Mouse (Mus musculus) E14TG2a.4 (cell line): ENCODE results near the gene Dok3.
A peak's percentile ranks its signal among the peaks of the same experiment; 100 is the strongest.
"Not testable (repeated sequence)": the region's sequence is repeated elsewhere in the genome, so short reads cannot be mapped to it uniquely, and the experiment has no call there.

Source experiments
- H3K27me3 ChIP-seq: 2 replicates; pipeline ENCODE4 v1.6.1; 2014; ENCODE audit warnings: low read length, control low read depth; ENCODE audit not compliant: insufficient read depth
- H3K36me3 ChIP-seq: 2 replicates; pipeline ENCODE4 v1.6.1; 2014; ENCODE audit warnings: low read length, control low read depth; ENCODE audit not compliant: insufficient read depth
- H3K4me1 ChIP-seq: replicated peaks from 2 replicates; pipeline ENCODE4 v1.6.1; 2014; ENCODE audit warnings: low read depth, low read length, control low read depth
- H3K4me3 ChIP-seq: replicated peaks from 2 replicates; pipeline ENCODE4 v1.5.1; 2014; ENCODE audit warnings: mild to moderate bottlenecking, low read length
- H3K9me3 ChIP-seq: 2 replicates; pipeline ENCODE4 v1.6.1; 2014; ENCODE audit warnings: low read length, control low read depth
- CTCF ChIP-seq: conservative IDR thresholded peaks from 2 replicates; pipeline ENCODE4 v1.5.1; 2014; ENCODE audit warnings: low read length
- NANOG ChIP-seq: IDR thresholded peaks from 2 replicates; pipeline ENCODE4 v1.6.1; 2014; ENCODE audit warnings: borderline replicate concordance, low read length, mixed read lengths
- POU5F1 ChIP-seq: IDR thresholded peaks from 2 replicates; pipeline ENCODE4 v1.6.1; 2014; ENCODE audit warnings: low read length, borderline replicate concordance

Dok3 gene

DNA sequence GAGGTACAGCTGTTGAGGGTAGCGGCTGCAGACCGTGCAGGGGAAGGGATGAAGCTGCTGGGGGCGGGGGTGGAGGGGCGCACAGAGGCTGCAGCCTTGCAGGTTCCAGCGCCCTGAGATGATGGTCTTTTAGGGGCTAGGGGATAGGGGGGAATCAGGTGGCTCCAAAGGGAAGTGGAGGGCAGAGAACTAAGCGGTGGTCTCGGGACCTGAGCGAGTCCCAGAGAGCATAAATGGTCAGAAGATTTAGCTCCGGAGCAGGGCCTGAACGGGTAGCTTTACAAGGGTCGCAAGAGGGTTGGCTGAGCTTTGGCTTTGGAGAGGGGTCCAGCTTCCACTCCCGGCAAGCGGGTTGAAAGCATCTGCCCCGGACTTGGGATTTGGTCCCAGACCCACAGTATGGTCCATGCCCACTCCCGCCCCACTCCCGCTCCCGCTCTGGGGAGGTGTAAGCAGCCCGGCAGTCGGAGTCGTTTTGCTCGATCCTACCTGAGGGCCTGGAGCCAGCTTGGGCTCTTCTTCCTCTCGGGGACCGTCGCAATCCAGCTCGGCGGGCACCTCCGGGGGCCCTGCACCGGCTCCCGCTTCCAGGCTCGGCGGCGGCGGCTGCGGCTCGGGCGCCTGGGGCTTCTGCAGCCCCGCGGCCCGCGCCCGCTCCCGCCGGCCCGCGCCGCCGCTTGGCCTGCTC lies 41.3 kb upstream of the Dok3 start:
- Histone ChIP-seq H3K4me1 (peaks cover 34% of the 10 kb centered on the region), H3K9me3 (peaks cover 11% of the 10 kb centered on the region), H3K4me3 (peak overlapping the region; percentile 97), H3K27me3 (no peaks in the 10 kb centered on the region), H3K36me3 (peaks cover 38% of the 10 kb centered on the region)
- TF ChIP-seq CTCF: no peak
- TF ChIP-seq NANOG: no peak
- no peak for TF ChIP-seq POU5F1

DNA sequence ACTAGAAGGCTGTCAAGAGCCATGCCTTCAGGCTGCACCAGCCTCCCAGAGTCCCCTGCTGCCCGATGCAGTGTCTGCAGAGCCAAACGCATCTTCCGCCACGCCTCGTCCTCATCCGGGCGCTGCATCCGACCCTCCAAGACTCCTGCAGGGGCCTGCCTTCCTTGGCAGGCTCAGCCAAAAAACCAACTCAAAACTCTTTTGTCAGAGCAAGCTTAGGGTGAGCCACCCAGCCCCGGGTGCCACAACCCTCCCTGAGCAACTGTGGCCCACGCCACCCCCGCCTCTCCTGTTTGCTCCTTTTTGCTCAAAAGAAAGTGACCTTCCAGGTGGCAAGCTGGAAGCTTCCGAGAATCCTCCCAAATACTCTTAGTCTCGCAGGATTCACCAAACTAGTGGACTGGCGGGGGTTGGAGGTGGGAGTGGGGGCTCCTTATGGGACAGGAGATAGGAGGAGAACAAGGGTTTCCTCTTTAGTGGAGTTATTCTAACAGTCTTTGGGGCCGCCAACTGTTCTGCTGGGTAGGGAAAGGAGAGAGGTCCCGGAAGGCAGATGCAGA lies 40.7 kb upstream of the Dok3 start:
- Histone ChIP-seq H3K9me3 (peaks cover 11% of the 10 kb centered on the region), H3K36me3 (peaks cover 44% of the 10 kb centered on the region), H3K27me3 (no peaks in the 10 kb centered on the region), H3K4me3 (peak overlapping the region; percentile 97), H3K4me1 (peaks cover 33% of the 10 kb centered on the region)
- no peak for TF ChIP-seq POU5F1
- TF ChIP-seq CTCF: no peak
- no peak for TF ChIP-seq NANOG

DNA sequence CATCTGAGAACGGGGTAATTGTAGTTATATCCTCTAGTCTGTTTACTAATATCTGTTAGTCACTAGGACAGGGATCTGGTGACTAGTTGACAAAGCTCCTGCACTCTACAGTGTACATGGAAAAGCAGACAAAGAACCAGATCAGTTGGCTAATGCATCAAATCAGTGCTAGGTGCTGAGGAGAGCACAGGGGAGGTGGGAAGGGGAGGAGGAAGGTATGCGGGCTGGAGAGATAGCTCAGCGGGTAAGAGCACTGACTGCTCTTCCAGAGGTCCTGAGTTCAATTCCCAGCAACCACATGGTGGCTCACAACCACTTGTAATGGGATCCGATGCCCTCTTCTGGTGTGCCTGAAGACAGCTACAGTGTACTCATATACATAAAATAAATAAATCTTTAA lies 39.4 kb upstream of the Dok3 start:
- not testable (repeated sequence) for H3K9me3 ChIP-seq, H3K4me3 ChIP-seq, H3K27me3 ChIP-seq
- Histone ChIP-seq H3K4me1 (peaks cover 33% of the 10 kb centered on the region), H3K36me3 (peaks cover 57% of the 10 kb centered on the region)

GRCm38 (mm10) chr13:55567949-55568348 lies 38.9 kb upstream of the Dok3 start:
- H3K9me3 ChIP-seq: no peaks in the 10 kb centered on the region
- no peak overlapping the region for H3K4me3 ChIP-seq
- H3K27me3 ChIP-seq: no peaks in the 10 kb centered on the region
- TF ChIP-seq NANOG: no peak
- no peak for TF ChIP-seq CTCF
- no peak for TF ChIP-seq POU5F1
- H3K36me3 ChIP-seq: peaks cover 63% of the 10 kb centered on the region
- H3K4me1 ChIP-seq: peaks cover 33% of the 10 kb centered on the region

DNA sequence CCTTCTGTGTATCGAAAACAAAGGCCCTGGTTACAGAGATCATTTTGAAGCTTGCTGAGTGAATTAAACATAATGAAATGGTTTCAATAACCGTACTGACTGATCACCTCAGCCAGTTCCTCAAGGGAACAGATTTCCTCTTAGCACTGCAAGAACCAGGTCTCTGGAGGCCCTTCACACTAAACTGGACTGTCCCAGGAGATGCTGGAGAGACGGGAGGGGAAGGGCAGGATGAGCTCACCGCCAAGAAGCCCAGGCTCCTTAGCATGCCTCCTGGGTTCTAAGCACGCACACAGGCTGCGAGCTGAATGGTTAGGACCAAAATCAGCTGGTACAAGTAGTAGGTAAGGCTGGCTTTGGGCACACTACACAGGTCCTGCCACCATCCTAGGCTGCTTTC lies 37.9 kb upstream of the Dok3 start:
- Histone ChIP-seq H3K9me3 (no peaks in the 10 kb centered on the region), H3K4me3 (no peak overlapping the region), H3K36me3 (peaks cover 71% of the 10 kb centered on the region), H3K27me3 (no peaks in the 10 kb centered on the region), H3K4me1 (peaks cover 29% of the 10 kb centered on the region)
- TF ChIP-seq NANOG (no peak), CTCF (no peak), POU5F1 (no peak)

GRCm38 (mm10) chr13:55563266-55563879 lies 34.3 kb upstream of the Dok3 start:
- Histone ChIP-seq H3K9me3 (no peaks in the 10 kb centered on the region), H3K27me3 (no peaks in the 10 kb centered on the region), H3K4me1 (peaks cover 9% of the 10 kb centered on the region), H3K36me3 (peaks cover 81% of the 10 kb centered on the region), H3K4me3 (no peak overlapping the region)
- TF ChIP-seq CTCF: no peak
- TF ChIP-seq NANOG: no peak
- TF ChIP-seq POU5F1: no peak

GRCm38 (mm10) chr13:55557499-55557898 lies 28.4 kb upstream of the Dok3 start:
- peaks cover 10% of the 10 kb centered on the region for H3K4me1 ChIP-seq

GRCm38 (mm10) chr13:55555921-55556320 lies 26.8 kb upstream of the Dok3 start:
- Histone ChIP-seq H3K9me3 (no peaks in the 10 kb centered on the region), H3K4me3 (no peak overlapping the region), H3K36me3 (peaks cover 78% of the 10 kb centered on the region), H3K27me3 (no peaks in the 10 kb centered on the region), H3K4me1 (peaks cover 12% of the 10 kb centered on the region)
- TF ChIP-seq POU5F1: no peak
- no peak for TF ChIP-seq CTCF
- no peak for TF ChIP-seq NANOG

More at GRCm38 (mm10) chr13:55557499-55557898, 28.4 kb upstream of the Dok3 start:
- H3K27me3 ChIP-seq: no peaks in the 10 kb centered on the region
- H3K4me3 ChIP-seq: no peak overlapping the region
- peaks cover 77% of the 10 kb centered on the region for H3K36me3 ChIP-seq
- TF ChIP-seq NANOG: no peak
- no peak for TF ChIP-seq CTCF
- no peak for TF ChIP-seq POU5F1
- no peaks in the 10 kb centered on the region for H3K9me3 ChIP-seq

DNA sequence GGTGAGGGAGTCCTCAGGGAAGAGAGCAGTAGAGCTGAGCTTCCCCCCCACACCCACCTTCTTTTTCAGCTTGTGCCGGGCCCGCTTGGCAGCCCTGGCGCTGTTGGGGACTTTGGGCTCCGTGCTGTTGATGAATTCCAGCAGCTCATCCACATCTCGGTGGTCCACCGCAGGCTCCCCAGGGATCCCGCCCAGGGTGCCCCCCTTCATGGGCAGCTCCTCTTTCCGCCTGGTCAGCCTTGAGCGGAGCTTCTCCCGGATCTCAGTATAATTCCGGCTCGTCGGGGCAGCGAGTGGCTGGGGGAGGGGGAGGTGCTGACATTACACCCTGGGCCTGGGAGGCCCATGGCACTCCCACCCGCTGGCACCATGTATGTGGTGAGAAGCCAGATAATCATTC lies 20.0 kb upstream of the Dok3 start:
- Histone ChIP-seq H3K9me3 (no peaks in the 10 kb centered on the region), H3K4me3 (peak overlapping the region; percentile 49), H3K36me3 (peaks cover 100% of the 10 kb centered on the region), H3K27me3 (no peaks in the 10 kb centered on the region), H3K4me1 (peaks cover 37% of the 10 kb centered on the region)
- TF ChIP-seq NANOG: no peak
- no peak for TF ChIP-seq POU5F1
- TF ChIP-seq CTCF: no peak

DNA sequence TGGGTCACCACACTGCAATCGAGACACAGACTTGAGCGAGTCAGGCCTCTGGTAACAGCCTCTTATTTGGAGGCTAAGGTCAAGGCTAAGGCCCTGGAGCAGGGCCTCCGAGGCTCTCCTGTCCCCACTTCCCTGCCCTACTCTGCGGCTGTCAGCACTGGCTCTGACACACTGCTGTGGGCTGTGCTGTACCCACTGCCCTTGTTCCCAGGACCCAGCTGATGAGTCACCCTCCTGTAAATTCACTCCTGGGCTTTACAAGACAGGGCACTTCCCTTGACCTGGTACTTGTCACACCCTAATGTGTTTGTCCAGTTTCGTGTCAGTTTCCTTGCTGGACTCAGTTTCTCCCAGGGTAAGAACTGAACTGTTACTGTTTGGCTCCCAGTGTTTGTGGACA lies 19.3 kb upstream of the Dok3 start:
- H3K36me3 ChIP-seq: peaks cover 100% of the 10 kb centered on the region
- H3K9me3 ChIP-seq: no peaks in the 10 kb centered on the region
- no peak for TF ChIP-seq CTCF
- TF ChIP-seq NANOG: no peak
- no peak for TF ChIP-seq POU5F1
- no peaks in the 10 kb centered on the region for H3K27me3 ChIP-seq
- H3K4me1 ChIP-seq: peaks cover 37% of the 10 kb centered on the region
- no peak overlapping the region for H3K4me3 ChIP-seq
